Mouse (Mus musculus): ENCODE data around the gene St6galnac3.

GRCm38 (mm10) chr3:153181242-153181641 is 543.7 kb downstream of the St6galnac3 start:
- no peak for TF ChIP-seq POLR2A (IDR thresholded peaks at IDR 0.05; ENCODE audit: borderline replicate concordance, low read depth, low read length)
- TF ChIP-seq CTCF (IDR thresholded peaks at IDR 0.05; ENCODE audit: low read depth, low read length) = no peak
